Comparison of ENCODE assay signal across 16 mouse cellular contexts in the genomic region with DNA sequence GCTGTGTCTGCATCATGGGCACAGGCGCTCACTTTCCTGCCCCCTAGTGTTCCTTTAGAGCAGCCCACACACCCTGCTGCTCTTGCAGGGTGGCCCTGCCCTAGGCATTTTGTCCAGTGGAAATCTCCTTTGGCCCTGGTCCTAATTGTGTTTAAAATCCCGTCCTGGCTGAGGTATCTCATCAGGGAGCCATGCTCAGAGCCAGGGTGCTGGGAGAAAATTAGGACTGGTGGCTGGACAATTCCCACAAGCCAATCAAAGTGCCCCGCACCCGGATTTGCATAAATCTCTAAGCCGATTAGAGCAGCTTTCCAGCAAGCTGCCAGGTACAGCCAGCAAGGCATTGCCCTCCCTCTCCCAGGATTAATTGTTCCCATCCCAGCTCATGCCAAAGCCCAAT.
DNase-seq lines count a peak whose midpoint lies in the region; ATAC-seq lines count a peak whose summit lies in the region.
"Had no signal": no experiment of that assay in that cellular context is flagged by ENCODE, and none has a peak within 500 bp of the region (broad histone marks: within the 10 kb centered on the region; RNA-seq: fewer than 3 reads in every experiment).

No protein-coding gene starts in this region.

- no peak overlapping the region for H3K9ac ChIP-seq in hindbrain, embryonic 15.5 days
- H3K9ac ChIP-seq in hindbrain, embryonic 11.5 days (ENCODE audit: low read depth, low read length) = no peak overlapping the region
- H3K9ac ChIP-seq in forebrain, embryonic 16.5 days (replicated peaks; ENCODE audit: low read depth, low read length) = no peak overlapping the region
- H3K9ac ChIP-seq: embryonic facial prominence, embryonic 15.5 days; neural tube, embryonic 12.5 days had no signal

- peaks cover 16% of the 10 kb centered on the region for H3K4me1 ChIP-seq in hindbrain, embryonic 15.5 days (replicated peaks)
- no peaks in the 10 kb centered on the region; the same call in 1 of the 2 replicates for H3K4me1 ChIP-seq in hindbrain, embryonic 11.5 days (replicated peaks; ENCODE audit: control insufficient read depth, insufficient read depth, low read length)
- H3K4me1 ChIP-seq in forebrain, embryonic 16.5 days (replicated peaks; ENCODE audit: control insufficient read depth, insufficient read depth, low read length) = peaks cover 29% of the 10 kb centered on the region
- H3K4me1 ChIP-seq: embryonic facial prominence, embryonic 15.5 days; megakaryocyte, embryonic 14.5 days had no signal

- no peak overlapping the region for H3K27ac ChIP-seq in hindbrain, embryonic 15.5 days (replicated peaks)
- H3K27ac ChIP-seq in hindbrain, embryonic 11.5 days (ENCODE audit: low read depth, low read length) = no peak overlapping the region
- no peak overlapping the region for H3K27ac ChIP-seq in forebrain, embryonic 16.5 days (ENCODE audit: low read length)
- H3K27ac ChIP-seq: embryonic facial prominence, embryonic 15.5 days; neural tube, embryonic 12.5 days had no signal

- H3K4me2 ChIP-seq in hindbrain, embryonic 15.5 days = no peak overlapping the region
- H3K4me2 ChIP-seq in hindbrain, embryonic 11.5 days (replicated peaks; ENCODE audit: low read depth, low read length) = no peak overlapping the region
- no peak overlapping the region for H3K4me2 ChIP-seq in forebrain, embryonic 16.5 days (ENCODE audit: low read length)
- H3K4me2 ChIP-seq: embryonic facial prominence, embryonic 15.5 days; neural tube, embryonic 12.5 days had no signal

- H3K36me3 ChIP-seq in hindbrain, embryonic 15.5 days = no peaks in the 10 kb centered on the region
- no peaks in the 10 kb centered on the region for H3K36me3 ChIP-seq in hindbrain, embryonic 11.5 days (ENCODE audit: control insufficient read depth, insufficient read depth, low read length)
- H3K36me3 ChIP-seq in forebrain, embryonic 16.5 days (ENCODE audit: control insufficient read depth, insufficient read depth) = no peaks in the 10 kb centered on the region
- H3K36me3 ChIP-seq: embryonic facial prominence, embryonic 15.5 days; neural tube, embryonic 12.5 days had no signal

- 0 out of 2 replicates have a peak, but pooled peaks have one; percentile 20 for ATAC-seq in hindbrain, embryonic 15.5 days (ENCODE audit: low FRiP score, low read depth)
- no peak for ATAC-seq in hindbrain, embryonic 11.5 days (ENCODE audit: low FRiP score)
- ATAC-seq in forebrain, embryonic 16.5 days = peak; percentile 36; the same call in 1 of the 2 replicates
- ATAC-seq: intestine, embryonic 16.5 days had no signal

- H3K9me3 ChIP-seq in hindbrain, embryonic 15.5 days = no peaks in the 10 kb centered on the region
- H3K9me3 ChIP-seq in hindbrain, embryonic 11.5 days (ENCODE audit: control insufficient read depth, low read length) = no peaks in the 10 kb centered on the region
- H3K9me3 ChIP-seq in forebrain, embryonic 16.5 days (ENCODE audit: control insufficient read depth, low read length) = no peaks in the 10 kb centered on the region
- H3K9me3 ChIP-seq: embryonic facial prominence, embryonic 15.5 days; megakaryocyte, embryonic 14.5 days; neural tube, embryonic 12.5 days had no signal

- no peak overlapping the region for H3K4me3 ChIP-seq in hindbrain, embryonic 15.5 days
- H3K4me3 ChIP-seq in hindbrain, embryonic 11.5 days (ENCODE audit: low read depth, low read length) = no peak overlapping the region
- H3K4me3 ChIP-seq in forebrain, embryonic 16.5 days (replicated peaks; ENCODE audit: low read length) = no peak overlapping the region
- H3K4me3 ChIP-seq: embryonic facial prominence, embryonic 15.5 days; megakaryocyte, embryonic 14.5 days; neural tube, embryonic 12.5 days had no signal

- WGBS in hindbrain, embryonic 15.5 days = 32% methylated on average over 5 of the region's 5 CpGs
- 28% methylated on average over 5 of the region's 5 CpGs for WGBS in hindbrain, embryonic 11.5 days
- 2% methylated on average over 5 of the region's 5 CpGs for WGBS in forebrain, embryonic 16.5 days

- no peaks in the 10 kb centered on the region for H3K27me3 ChIP-seq in hindbrain, embryonic 15.5 days
- no peaks in the 10 kb centered on the region; the same call in 1 of the 2 replicates for H3K27me3 ChIP-seq in hindbrain, embryonic 11.5 days (ENCODE audit: control insufficient read depth, insufficient read depth, low read length)
- peaks cover 14% of the 10 kb centered on the region for H3K27me3 ChIP-seq in forebrain, embryonic 16.5 days (replicated peaks; ENCODE audit: control insufficient read depth, insufficient read depth, low read length)
- H3K27me3 ChIP-seq: CH12.LX; embryonic facial prominence, embryonic 15.5 days; neural tube, embryonic 12.5 days had no signal

- DNase-seq in hindbrain, embryonic 11.5 days (ENCODE audit: low spot score) = no peak
- DNase-seq in ZHBTc4 (ENCODE audit: low read depth, low spot score) = peak; percentile 13
- DNase-seq in retina, adult 2 months (ENCODE audit: low read depth, low spot score) = peak; percentile 86
- no peak for DNase-seq in urinary bladder, postnatal 25 days (ENCODE audit: low spot score)
- no peak for DNase-seq in kidney, adult 9 months
- DNase-seq: cerebellum, adult 18-20 months; lung, adult 2 months; right cerebral cortex, postnatal 14 days; thymus, postnatal 25 days had no signal

Comparison
In these comparisons a context has a peak if more than half of its experiments do, and no peak if none do; other contexts are left out.
1. DNase-seq: peak in ZHBTc4 (single experiment) and retina, adult 2 months (single experiment); none in hindbrain, embryonic 11.5 days (single experiment), urinary bladder, postnatal 25 days (single experiment) and kidney, adult 9 months (single experiment).